Mouse (Mus musculus): ENCODE data around the gene Cux2. TPM values are rescaled to one million over a fixed set of nuclear protein-coding genes. Genes with fewer than 3 reads are reported as not detected.
A peak's percentile ranks its signal among the peaks of the same experiment; 100 is the strongest.
"Not testable (repeated sequence)": the region's sequence is repeated elsewhere in the genome, so short reads cannot be mapped to it uniquely, and the experiment has no call there.

The Cux2 gene
- polyA plus RNA-seq, 1 experiment from 2014 or later: 2.5 TPM

GRCm38 (mm10) chr5:121849478-121850349, 200.2 kb downstream of the Cux2 start:
- Histone ChIP-seq H3K27me3 (no peaks in the 10 kb centered on the region), H3K9ac (peak overlapping the region; percentile 68), H3K36me3 (peaks cover 34% of the 10 kb centered on the region), H3K4me1 (peaks cover 37% of the 10 kb centered on the region), H3K4me3 (peak overlapping the region; percentile 89), H3K27ac (no peak overlapping the region), H3K9me3 (no peaks in the 10 kb centered on the region), H3K4me2 (peak overlapping the region; percentile 79)
- 31% methylated on average over 20 of the region's 20 CpGs for WGBS
- no peak for ATAC-seq (ENCODE audit: insufficient number of reproducible peaks, low FRiP score, low TSS enrichment, low read depth)

GRCm38 (mm10) chr5:121848743-121849142, 201.2 kb downstream of the Cux2 start, which contains the start of gene Pheta1:
Pheta1 (plus strand) TSS chr5:121848984.
- Histone ChIP-seq H3K9ac (peak within 1 kb of the TSS; percentile 68), H3K4me2 (peak within 1 kb of the TSS; percentile 79), H3K36me3 (peaks cover 26% of the 10 kb centered on the region), H3K4me3 (peak within 1 kb of the TSS; percentile 89), H3K27me3 (peaks cover 8% of the 10 kb centered on the region), H3K27ac (peak within 1 kb of the TSS; percentile 89), H3K4me1 (peaks cover 32% of the 10 kb centered on the region), H3K9me3 (no peaks in the 10 kb centered on the region)
- peak; percentile 89 for ATAC-seq (ENCODE audit: insufficient number of reproducible peaks, low FRiP score, low TSS enrichment, low read depth)
- WGBS: under 1% methylated on average over 42 of the region's 42 CpGs

DNA sequence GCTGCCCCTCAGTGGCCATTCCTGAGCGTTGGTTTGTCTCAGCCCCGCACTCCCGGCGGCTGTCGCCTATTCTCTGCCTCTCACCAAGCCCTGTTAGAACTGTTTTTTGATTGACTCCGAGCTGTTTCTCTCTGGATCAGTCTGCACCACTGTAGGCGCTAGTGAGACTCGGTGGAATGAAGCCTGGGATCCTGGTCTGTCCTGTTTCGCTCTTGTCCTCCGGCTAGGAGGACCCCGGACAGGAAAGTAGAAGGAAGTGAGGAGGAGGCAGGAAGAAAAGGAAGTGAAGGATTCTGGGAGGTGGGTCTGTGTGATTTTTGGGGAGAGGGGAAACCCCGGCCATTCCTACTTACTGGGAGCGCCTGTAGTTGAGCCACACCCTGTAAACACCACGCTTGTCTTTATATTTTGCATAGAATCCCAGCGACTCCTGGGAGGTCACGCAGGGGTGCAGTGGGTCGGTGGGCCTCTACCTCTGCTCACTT, 201.8 kb downstream of the Cux2 start:
- Histone ChIP-seq H3K4me1 (peaks cover 35% of the 10 kb centered on the region), H3K4me2 (peak overlapping the region; percentile 79), H3K4me3 (peak overlapping the region; percentile 89), H3K36me3 (peaks cover 19% of the 10 kb centered on the region), H3K9me3 (no peaks in the 10 kb centered on the region), H3K27ac (peak overlapping the region; percentile 89), H3K27me3 (peaks cover 15% of the 10 kb centered on the region), H3K9ac (peak overlapping the region; percentile 39; the same call in 1 of the 2 replicates)
- no peak for ATAC-seq (ENCODE audit: insufficient number of reproducible peaks, low FRiP score, low TSS enrichment, low read depth)
- WGBS: under 1% methylated on average over 17 of the region's 17 CpGs

DNA sequence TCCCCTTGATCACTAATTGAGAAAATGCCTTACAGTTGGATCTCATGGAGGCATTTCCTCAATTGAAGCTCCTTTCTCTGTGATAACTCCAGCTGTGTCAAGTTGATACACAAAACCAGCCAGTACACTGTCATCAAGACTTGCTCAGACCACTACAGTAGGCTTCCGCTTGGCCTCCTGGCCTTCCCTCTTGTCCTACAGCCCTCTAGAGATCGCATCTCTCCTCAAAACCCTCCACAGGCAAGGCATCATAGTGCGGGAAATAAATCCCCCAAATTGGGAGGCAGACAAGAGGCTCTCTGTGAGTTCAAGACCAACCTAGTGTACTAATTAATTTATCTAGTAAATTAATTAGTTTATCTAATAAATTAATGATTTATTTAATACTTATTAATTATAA, 202.6 kb downstream of the Cux2 start:
- WGBS: 83% methylated on average over 3 of the region's 3 CpGs
- ATAC-seq (ENCODE audit: insufficient number of reproducible peaks, low FRiP score, low TSS enrichment, low read depth); H3K9me3 ChIP-seq; H3K4me3 ChIP-seq; H3K4me2 ChIP-seq; H3K27ac ChIP-seq; H3K9ac ChIP-seq: not testable (repeated sequence)
- Histone ChIP-seq H3K27me3 (peaks cover 17% of the 10 kb centered on the region), H3K36me3 (peaks cover 12% of the 10 kb centered on the region; the same call in 1 of the 2 replicates), H3K4me1 (peaks cover 42% of the 10 kb centered on the region)

- Histone ChIP-seq H3K4me3 (no peak overlapping the region), H3K27ac (no peak overlapping the region), H3K4me2 (no peak overlapping the region), H3K36me3 (peaks cover 3% of the 10 kb centered on the region; the same call in 1 of the 2 replicates), H3K9me3 (no peaks in the 10 kb centered on the region), H3K9ac (no peak overlapping the region), H3K27me3 (peaks cover 17% of the 10 kb centered on the region), H3K4me1 (peaks cover 39% of the 10 kb centered on the region)
- whole genome bisulfite sequencing: 78% methylated on average over 11 of the region's 11 CpGs
- ATAC-seq (ENCODE audit: insufficient number of reproducible peaks, low FRiP score, low TSS enrichment, low read depth): no peak
Observed at GRCm38 (mm10) chr5:121846322-121846721, 203.6 kb downstream of the Cux2 start.

DNA sequence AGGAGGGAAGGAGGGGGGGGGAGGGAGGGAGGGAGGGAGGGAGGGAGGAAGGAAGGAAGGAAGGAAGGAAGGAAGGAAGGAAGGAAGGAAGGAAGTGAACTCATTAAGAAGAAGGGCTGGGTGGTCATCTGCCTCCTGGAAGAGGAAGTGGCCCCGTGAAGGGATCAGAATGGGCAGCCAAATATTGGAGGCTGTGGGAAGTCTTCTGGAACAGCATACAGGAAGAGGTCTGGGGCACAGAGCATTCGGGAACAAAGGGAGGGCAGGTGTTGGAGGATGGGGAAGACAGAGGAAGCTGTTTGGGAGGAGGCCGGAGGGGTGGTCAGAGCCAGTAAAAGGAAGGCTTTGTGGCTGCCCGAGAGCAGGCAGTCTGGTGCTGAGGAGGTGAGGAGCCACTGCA, 204.5 kb downstream of the Cux2 start:
- Histone ChIP-seq H3K9ac (no peak overlapping the region), H3K27me3 (peaks cover 17% of the 10 kb centered on the region), H3K4me2 (no peak overlapping the region), H3K4me3 (no peak overlapping the region), H3K9me3 (no peaks in the 10 kb centered on the region), H3K36me3 (no peaks in the 10 kb centered on the region), H3K4me1 (peaks cover 30% of the 10 kb centered on the region), H3K27ac (no peak overlapping the region)
- WGBS: 35% methylated on average over 4 of the region's 4 CpGs
- no peak for ATAC-seq (ENCODE audit: insufficient number of reproducible peaks, low FRiP score, low TSS enrichment, low read depth)

DNA sequence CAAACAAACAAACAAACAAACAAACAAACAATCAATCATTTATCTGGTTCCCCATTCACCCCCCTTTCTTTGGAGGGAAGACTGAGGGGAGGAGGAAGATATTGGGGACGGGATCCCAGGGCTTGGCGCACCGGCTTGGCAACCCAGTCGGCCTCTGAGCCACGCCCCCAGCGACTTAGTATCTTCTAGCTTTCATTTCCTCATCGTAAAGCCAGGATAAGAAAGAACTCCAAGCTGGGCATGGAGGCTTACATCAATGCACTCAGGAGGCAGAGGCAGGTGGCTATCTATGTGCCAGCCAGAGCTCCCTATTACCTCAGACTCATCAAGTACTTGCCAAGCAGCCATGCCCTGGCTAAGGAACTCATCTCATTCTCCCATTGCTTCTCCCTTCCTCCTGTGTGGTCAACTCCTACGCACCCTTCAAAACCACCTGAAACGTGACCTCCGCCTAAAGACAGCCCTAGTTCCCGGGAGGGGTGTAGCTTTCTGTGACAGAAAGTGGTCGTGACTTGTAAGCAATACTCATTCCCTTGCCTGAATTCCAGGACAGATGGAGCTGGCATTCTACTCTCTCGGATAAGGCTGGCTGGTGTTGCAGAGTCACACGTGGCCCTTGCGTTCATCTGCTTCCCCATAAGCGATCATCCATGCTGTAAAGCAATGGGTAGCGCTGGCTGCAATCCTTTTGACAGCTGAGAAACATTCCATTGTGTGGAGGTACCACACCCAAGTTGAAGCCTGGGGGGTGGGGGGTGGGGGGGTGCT, 206.6 kb downstream of the Cux2 start:
- Histone ChIP-seq H3K4me2 (peak overlapping the region; percentile 89), H3K27ac (no peak overlapping the region), H3K4me1 (peaks cover 28% of the 10 kb centered on the region), H3K9ac (no peak overlapping the region), H3K4me3 (peak overlapping the region; percentile 53), H3K9me3 (no peaks in the 10 kb centered on the region), H3K36me3 (no peaks in the 10 kb centered on the region), H3K27me3 (peaks cover 17% of the 10 kb centered on the region)
- ATAC-seq (ENCODE audit: insufficient number of reproducible peaks, low FRiP score, low TSS enrichment, low read depth): no peak
- 12% methylated on average over 17 of the region's 17 CpGs for WGBS

DNA sequence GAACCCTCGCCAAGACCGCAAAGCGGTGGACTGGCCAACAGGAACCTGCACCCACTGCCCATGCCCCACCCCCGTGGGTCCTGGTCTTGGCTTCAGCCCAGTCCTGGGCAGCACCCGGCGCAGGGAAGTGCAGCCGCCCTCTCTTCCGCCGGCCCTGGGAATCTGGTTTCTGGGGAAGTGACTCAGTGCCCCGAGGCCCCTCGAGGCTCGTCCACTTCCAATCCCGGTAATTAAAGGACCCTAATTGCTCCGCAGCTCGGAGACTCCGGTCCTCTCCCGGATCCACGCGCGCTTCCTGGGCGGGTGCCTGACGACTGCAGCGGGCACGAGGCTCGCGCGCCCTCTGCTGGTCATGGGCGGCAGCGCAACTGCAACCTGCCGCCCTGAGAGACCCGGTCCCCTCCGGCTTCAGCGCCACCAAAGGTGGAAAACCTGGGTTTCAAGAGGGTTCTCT, 207.2 kb downstream of the Cux2 start:
- peak overlapping the region; percentile 89 for H3K4me2 ChIP-seq
- H3K9ac ChIP-seq: peak overlapping the region; percentile 46
- peaks cover 28% of the 10 kb centered on the region for H3K4me1 ChIP-seq
- H3K4me3 ChIP-seq: peak overlapping the region; percentile 53
- ATAC-seq (ENCODE audit: insufficient number of reproducible peaks, low FRiP score, low TSS enrichment, low read depth): 0 out of 2 replicates have a peak, but pooled peaks have one; percentile 31
- H3K27ac ChIP-seq: no peak overlapping the region
- WGBS: under 1% methylated on average over 33 of the region's 33 CpGs
- H3K27me3 ChIP-seq: peaks cover 17% of the 10 kb centered on the region
- no peaks in the 10 kb centered on the region for H3K36me3 ChIP-seq
- H3K9me3 ChIP-seq: no peaks in the 10 kb centered on the region

DNA sequence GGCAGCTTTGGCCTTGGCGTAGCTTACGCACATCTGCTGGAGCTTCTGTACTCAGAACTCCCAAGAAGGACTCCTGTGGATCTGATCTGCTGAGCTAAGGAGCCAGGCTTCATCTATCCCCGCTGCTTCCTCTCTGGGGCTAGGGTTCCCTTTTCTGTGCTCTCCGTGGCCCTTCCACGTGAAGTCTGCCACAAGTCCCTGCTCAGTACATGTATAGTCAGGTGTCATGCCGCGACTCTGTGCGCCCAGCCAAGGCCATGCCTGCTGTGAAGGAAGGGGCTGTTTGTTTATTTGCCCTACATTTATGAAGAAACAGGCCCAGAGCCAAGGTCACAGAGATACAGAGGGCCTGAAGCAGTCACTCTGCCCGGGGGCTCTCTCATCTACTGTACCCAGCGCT, 207.9 kb downstream of the Cux2 start:
- 50% methylated on average over 10 of the region's 10 CpGs for WGBS
- Histone ChIP-seq H3K4me3 (no peak overlapping the region), H3K4me1 (peaks cover 35% of the 10 kb centered on the region), H3K9ac (no peak overlapping the region), H3K9me3 (no peaks in the 10 kb centered on the region), H3K27me3 (peaks cover 17% of the 10 kb centered on the region), H3K4me2 (no peak overlapping the region), H3K27ac (no peak overlapping the region), H3K36me3 (no peaks in the 10 kb centered on the region)
- ATAC-seq (ENCODE audit: insufficient number of reproducible peaks, low FRiP score, low TSS enrichment, low read depth): no peak

- Histone ChIP-seq H3K9ac (no peak overlapping the region), H3K27ac (no peak overlapping the region), H3K4me2 (no peak overlapping the region), H3K4me1 (peaks cover 36% of the 10 kb centered on the region), H3K36me3 (no peaks in the 10 kb centered on the region), H3K27me3 (peaks cover 17% of the 10 kb centered on the region), H3K9me3 (no peaks in the 10 kb centered on the region), H3K4me3 (no peak overlapping the region)
- no peak for ATAC-seq (ENCODE audit: insufficient number of reproducible peaks, low FRiP score, low TSS enrichment, low read depth)
- 89% methylated on average over 9 of the region's 9 CpGs for WGBS
Observed at GRCm38 (mm10) chr5:121841516-121841915, 208.4 kb downstream of the Cux2 start.

GRCm38 (mm10) chr5:121839128-121839473, 210.8 kb downstream of the Cux2 start:
- H3K4me1 ChIP-seq: peaks cover 59% of the 10 kb centered on the region
- no peak for ATAC-seq (ENCODE audit: insufficient number of reproducible peaks, low FRiP score, low TSS enrichment, low read depth)
- peak overlapping the region; percentile 66 for H3K4me3 ChIP-seq
- peaks cover 12% of the 10 kb centered on the region for H3K27me3 ChIP-seq
- WGBS: 33% methylated on average over 7 of the region's 7 CpGs
- no peaks in the 10 kb centered on the region for H3K36me3 ChIP-seq
- H3K4me2 ChIP-seq: peak overlapping the region; percentile 91
- no peaks in the 10 kb centered on the region for H3K9me3 ChIP-seq
- peak overlapping the region; percentile 73 for H3K27ac ChIP-seq
- H3K9ac ChIP-seq: 0 out of 2 replicates have a peak overlapping the region, but pooled peaks have one; percentile 37
